Mouse (Mus musculus): ENCODE measurements around the gene Tmem88b. TPM values are rescaled to one million over a fixed set of nuclear protein-coding genes. Genes with fewer than 3 reads are reported as not detected.
"Not testable (repeated sequence)": the region's sequence is repeated elsewhere in the genome, so short reads cannot be mapped to it uniquely, and the experiment has no call there.

The Tmem88b gene
- total RNA-seq, 1 experiment from 2014 or later: 0.05 TPM

GRCm38 (mm10) chr4:155772786-155773185 lies 12.9 kb downstream of the Tmem88b start:
- ATAC-seq (replicated peaks in 1 of 2; ENCODE audit: insufficient read depth in 1 of 2, low FRiP score in 2 of 2, low TSS enrichment in 1 of 2, low read depth in 1 of 2, poor library complexity in 2 of 2, severe bottlenecking in 2 of 2): no peak

GRCm38 (mm10) chr4:155771706-155772105 lies 14.0 kb downstream of the Tmem88b start:
- ATAC-seq (replicated peaks in 1 of 2; ENCODE audit: insufficient read depth in 1 of 2, low FRiP score in 2 of 2, low TSS enrichment in 1 of 2, low read depth in 1 of 2, poor library complexity in 2 of 2, severe bottlenecking in 2 of 2): no peak

- ATAC-seq (replicated peaks in 1 of 2; ENCODE audit: insufficient read depth in 1 of 2, low FRiP score in 2 of 2, low TSS enrichment in 1 of 2, low read depth in 1 of 2, poor library complexity in 2 of 2, severe bottlenecking in 2 of 2): no peak
Measured at GRCm38 (mm10) chr4:155770626-155771025, 15.0 kb downstream of the Tmem88b start.

GRCm38 (mm10) chr4:155769880-155770512 lies 15.7 kb downstream of the Tmem88b start:
- ATAC-seq (replicated peaks in 1 of 2; ENCODE audit: insufficient read depth in 1 of 2, low FRiP score in 2 of 2, low TSS enrichment in 1 of 2, low read depth in 1 of 2, poor library complexity in 2 of 2, severe bottlenecking in 2 of 2): peak; percentile 78

DNA sequence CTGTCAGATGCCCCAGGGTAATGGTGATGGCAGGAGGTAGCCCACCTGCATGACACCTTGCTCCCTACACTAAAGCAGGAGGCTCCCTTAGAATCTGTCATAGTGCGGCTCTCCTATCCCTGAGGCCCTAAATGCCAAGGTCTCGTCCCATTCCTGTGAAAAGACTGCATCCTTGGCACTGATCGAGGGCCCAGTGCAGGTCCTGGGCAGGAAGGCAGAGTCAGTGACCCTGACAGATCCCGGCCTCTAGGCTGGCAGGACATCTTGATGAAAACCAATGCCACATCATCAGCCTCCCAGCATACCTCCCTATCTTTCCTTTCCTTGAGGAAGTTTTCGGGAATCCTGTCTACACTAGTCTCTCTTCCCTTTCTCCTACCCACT lies 16.2 kb downstream of the Tmem88b start:
- ATAC-seq (replicated peaks in 1 of 2; ENCODE audit: insufficient read depth in 1 of 2, low FRiP score in 2 of 2, low TSS enrichment in 1 of 2, low read depth in 1 of 2, poor library complexity in 2 of 2, severe bottlenecking in 2 of 2): no peak

GRCm38 (mm10) chr4:155762357-155762756 lies 23.3 kb downstream of the Tmem88b start:
- no peak for ATAC-seq (replicated peaks in 1 of 2; ENCODE audit: insufficient read depth in 1 of 2, low FRiP score in 2 of 2, low TSS enrichment in 1 of 2, low read depth in 1 of 2, poor library complexity in 2 of 2, severe bottlenecking in 2 of 2)

GRCm38 (mm10) chr4:155761356-155762099 lies 24.1 kb downstream of the Tmem88b start:
- ATAC-seq (replicated peaks in 1 of 2; ENCODE audit: insufficient read depth in 1 of 2, low FRiP score in 2 of 2, low TSS enrichment in 1 of 2, low read depth in 1 of 2, poor library complexity in 2 of 2, severe bottlenecking in 2 of 2): 0 out of 4 replicates have a peak, but pooled peaks of 1 of the 2 experiments have one; percentile 8

DNA sequence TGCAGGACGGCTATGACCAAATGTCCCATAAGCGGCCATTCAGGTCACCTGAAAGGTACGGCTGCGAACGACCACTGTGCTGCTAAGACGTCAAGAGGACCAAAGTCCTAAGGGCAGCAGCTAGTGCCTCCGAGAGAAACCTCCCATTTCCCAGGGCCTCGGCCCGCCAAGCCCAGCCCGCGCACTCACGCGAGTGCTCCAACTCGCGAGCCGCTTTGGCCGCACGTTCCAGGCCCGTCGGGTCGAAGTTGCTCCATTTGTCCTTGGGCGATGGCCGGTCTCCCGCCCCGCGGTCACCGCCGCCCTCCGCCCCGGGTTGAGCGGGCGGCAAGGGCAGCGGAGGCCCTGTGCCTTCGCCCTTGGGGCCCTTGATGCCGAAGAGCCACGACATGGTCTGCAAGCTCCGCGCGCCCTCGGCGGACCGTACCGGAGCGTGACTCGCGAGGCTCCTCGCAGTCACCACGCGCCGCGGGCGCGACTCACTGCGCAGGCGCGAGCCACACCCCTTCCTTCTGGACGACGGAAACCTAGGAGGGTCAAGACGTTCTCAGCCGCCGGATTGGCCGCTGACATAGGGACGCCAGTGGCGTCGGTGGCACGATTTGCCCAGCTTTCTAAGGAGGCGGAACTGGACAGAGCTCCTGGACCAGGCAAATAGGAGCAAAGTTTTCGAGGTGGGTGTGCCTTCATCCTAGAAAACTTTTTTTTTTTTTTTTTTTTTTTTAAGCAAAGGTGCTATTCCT lies 24.9 kb downstream of the Tmem88b start, which contains the start of gene Atad3a:
Gene Atad3a, minus strand, starts transcription at position 481 of the 743 bp plus-strand sequence.
- ATAC-seq (replicated peaks in 1 of 2; ENCODE audit: insufficient read depth in 1 of 2, low FRiP score in 2 of 2, low TSS enrichment in 1 of 2, low read depth in 1 of 2, poor library complexity in 2 of 2, severe bottlenecking in 2 of 2): peak; percentile 95 to 97

DNA sequence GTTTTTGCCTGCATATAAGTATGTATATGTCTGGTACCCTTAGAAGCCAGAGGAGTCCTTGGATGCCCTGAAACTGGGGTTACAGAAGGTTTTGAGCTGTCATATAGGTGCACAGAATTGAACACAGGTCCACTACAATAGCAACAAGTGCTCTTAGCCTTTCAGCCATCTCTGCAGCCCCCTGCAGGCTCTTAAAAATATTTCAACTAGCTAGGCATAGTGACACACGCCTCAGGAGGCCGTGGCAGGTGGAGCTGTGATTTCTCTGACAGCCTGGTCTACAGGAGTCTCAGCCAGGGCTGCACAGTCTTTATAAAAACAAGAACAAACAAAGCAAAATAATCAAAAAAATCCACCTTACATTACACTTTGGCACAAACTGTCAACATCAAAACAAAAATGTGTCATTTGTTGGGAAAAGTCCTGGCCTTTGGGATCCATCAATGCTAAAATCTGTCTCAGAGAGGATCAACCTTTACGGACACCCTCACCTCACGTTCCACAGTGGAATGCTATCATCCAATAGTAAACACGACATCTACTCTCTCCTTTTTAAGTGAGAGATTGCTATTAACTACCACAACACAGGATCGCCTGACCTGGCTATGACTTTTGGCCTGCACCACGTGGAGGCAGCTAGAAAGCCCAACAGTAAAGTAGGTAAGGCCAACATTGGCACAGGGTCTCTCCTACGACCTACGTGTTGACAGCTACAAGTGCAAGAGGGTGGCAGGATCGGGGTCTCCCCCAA lies 25.6 kb downstream of the Tmem88b start:
- peak; percentile 37 to 50; a peak in 1 of 4 replicates for ATAC-seq (replicated peaks in 1 of 2; ENCODE audit: insufficient read depth in 1 of 2, low FRiP score in 2 of 2, low TSS enrichment in 1 of 2, low read depth in 1 of 2, poor library complexity in 2 of 2, severe bottlenecking in 2 of 2)

GRCm38 (mm10) chr4:155757011-155757410 lies 28.7 kb downstream of the Tmem88b start:
- no peak for ATAC-seq (replicated peaks in 1 of 2; ENCODE audit: insufficient read depth in 1 of 2, low FRiP score in 2 of 2, low TSS enrichment in 1 of 2, low read depth in 1 of 2, poor library complexity in 2 of 2, severe bottlenecking in 2 of 2)

DNA sequence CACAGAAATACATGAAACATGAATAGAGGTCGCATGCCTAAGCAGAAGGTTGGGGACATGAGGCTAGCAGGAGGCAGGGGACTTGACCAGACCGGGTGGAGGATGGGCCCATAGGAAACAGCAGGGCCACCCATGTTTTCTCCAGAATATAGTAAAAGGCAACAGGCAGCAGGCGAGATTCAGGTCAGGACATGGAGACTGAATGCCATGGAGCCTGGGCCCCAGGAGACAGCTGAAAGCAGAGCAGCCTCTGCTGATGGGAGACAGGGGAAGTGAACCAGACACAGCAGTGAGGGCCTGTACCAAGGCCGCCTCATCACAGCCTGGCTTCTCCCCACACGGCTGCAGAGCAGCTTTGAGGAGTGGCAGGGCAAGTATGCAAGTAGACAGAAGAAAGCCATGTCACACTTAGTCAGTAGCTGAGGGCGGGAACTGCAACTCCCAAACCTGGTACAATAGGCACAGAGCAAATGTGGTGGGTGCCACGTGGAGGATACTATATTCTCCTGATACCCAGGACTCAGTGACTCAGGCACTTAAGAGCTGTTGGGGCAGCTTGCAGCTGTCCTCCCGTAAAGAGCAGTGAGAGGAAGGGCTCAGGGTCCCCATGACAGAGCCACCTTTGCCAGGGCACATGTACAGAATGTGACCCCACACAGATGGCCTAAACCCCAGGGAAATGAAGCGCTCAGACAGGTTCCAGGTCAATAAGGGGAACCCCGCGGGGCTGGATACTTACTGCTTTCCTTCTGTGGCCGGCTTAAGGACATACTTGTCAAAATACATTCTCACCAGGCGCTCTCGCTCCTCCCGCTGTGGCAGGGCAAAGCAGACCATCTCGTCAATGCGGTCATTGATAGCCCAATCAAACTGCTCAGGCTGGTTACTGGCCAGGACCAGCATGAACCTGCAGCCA lies 38.8 kb downstream of the Tmem88b start:
- no peak for ATAC-seq (replicated peaks in 1 of 2; ENCODE audit: insufficient read depth in 1 of 2, low FRiP score in 2 of 2, low TSS enrichment in 1 of 2, low read depth in 1 of 2, poor library complexity in 2 of 2, severe bottlenecking in 2 of 2)

DNA sequence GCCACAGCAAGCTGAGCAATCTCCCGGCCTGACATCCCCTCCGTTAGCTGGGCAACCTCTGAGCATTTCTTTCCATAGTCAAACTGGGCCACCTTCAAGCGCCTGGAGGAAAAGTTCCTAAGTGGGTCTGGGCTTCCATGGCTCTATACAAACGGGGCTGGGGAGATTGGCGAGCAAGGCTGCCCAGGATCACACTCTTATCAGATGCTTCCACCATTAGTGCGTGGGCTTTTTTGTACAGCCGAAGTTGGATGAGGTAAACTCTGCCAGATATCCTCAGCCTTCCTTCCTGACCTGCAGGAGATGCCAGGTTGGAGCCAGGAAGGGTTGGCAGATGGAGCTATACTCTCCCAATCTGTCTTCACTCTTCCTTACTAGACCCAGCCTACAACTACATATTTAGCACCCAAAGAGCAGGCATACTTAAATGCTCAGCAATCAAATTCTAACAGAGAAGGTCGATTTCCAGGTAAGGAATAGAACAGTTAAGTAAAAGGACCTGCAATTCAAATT lies 39.6 kb downstream of the Tmem88b start:
- no peak for ATAC-seq (replicated peaks in 1 of 2; ENCODE audit: insufficient read depth in 1 of 2, low FRiP score in 2 of 2, low TSS enrichment in 1 of 2, low read depth in 1 of 2, poor library complexity in 2 of 2, severe bottlenecking in 2 of 2)

DNA sequence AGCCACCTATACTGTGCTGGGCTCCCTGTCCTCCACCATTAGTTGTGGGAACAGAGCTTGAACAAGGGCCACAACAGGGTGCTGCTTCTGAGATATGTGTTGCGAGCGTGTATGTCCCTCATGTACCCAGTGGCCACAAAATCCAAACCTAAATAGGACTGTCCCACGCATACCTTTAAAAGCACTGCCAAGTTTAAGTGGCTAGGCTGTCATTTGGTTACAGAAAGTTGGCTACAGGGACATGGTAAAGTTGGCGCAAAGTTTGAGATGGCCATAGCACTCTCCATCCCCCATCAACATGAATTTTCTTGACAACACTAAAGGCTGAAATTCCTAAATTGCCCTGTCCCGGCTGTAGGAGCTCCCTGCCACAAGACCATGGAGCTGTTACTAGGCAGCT lies 40.5 kb downstream of the Tmem88b start:
- ATAC-seq (replicated peaks in 1 of 2; ENCODE audit: insufficient read depth in 1 of 2, low FRiP score in 2 of 2, low TSS enrichment in 1 of 2, low read depth in 1 of 2, poor library complexity in 2 of 2, severe bottlenecking in 2 of 2): no peak

GRCm38 (mm10) chr4:155744474-155744873 lies 41.2 kb downstream of the Tmem88b start:
- ATAC-seq (replicated peaks in 1 of 2; ENCODE audit: insufficient read depth in 1 of 2, low FRiP score in 2 of 2, low TSS enrichment in 1 of 2, low read depth in 1 of 2, poor library complexity in 2 of 2, severe bottlenecking in 2 of 2): no peak

GRCm38 (mm10) chr4:155742684-155743083 lies 43.0 kb downstream of the Tmem88b start:
- no peak for ATAC-seq (replicated peaks in 1 of 2; ENCODE audit: insufficient read depth in 1 of 2, low FRiP score in 2 of 2, low TSS enrichment in 1 of 2, low read depth in 1 of 2, poor library complexity in 2 of 2, severe bottlenecking in 2 of 2)

DNA sequence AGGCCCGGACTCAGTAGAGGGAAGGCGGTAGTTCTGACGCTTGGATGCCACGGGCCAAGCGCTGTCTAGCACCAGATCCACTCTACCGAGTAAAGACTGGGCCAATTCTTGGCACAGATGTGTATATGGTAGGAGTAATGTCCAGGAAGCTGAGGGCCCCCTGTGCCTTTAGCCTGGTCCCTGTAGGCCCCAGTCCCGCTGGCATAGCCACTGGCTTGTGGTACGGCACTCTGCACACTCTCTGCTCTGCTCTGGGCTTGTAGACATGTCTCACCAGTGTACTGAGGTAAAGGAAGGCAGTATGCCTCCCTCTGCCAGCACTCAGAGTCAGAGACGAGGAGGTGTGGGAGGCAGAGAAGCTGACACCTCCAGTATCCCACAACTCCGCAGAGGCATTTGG lies 45.0 kb downstream of the Tmem88b start:
- not testable (repeated sequence) for ATAC-seq (replicated peaks in 1 of 2; ENCODE audit: insufficient read depth in 1 of 2, low FRiP score in 2 of 2, low TSS enrichment in 1 of 2, low read depth in 1 of 2, poor library complexity in 2 of 2, severe bottlenecking in 2 of 2)
